Mouse (Mus musculus): ENCODE results near the gene Olfr1309.
"Not testable (repeated sequence)": the region's sequence is repeated elsewhere in the genome, so short reads cannot be mapped to it uniquely, and the experiment has no call there.

Olfr1309 gene

GRCm38 (mm10) chr2:111990181-111990580 lies at the start of gene Olfr1309:
Olfr1309 (minus strand) TSS chr2:111990281.
- DNase-seq (ENCODE audit: low spot score in 2 of 2) = no peak

- not testable (repeated sequence) for DNase-seq (ENCODE audit: low spot score in 2 of 2)
Measured at GRCm38 (mm10) chr2:112026971-112027370, 36.9 kb upstream of the Olfr1309 start.

GRCm38 (mm10) chr2:112024312-112024711 lies 34.2 kb upstream of the Olfr1309 start, which contains the start of gene Olfr1311:
Olfr1311 (minus strand) TSS chr2:112024412.
- no peak for DNase-seq (ENCODE audit: low spot score in 2 of 2)

- no peak for DNase-seq (ENCODE audit: low spot score in 2 of 2)
Measured at GRCm38 (mm10) chr2:112014900-112015299, 24.8 kb upstream of the Olfr1309 start.

GRCm38 (mm10) chr2:112012608-112013007 lies 22.5 kb upstream of the Olfr1309 start, which contains the start of gene Olfr1310:
Olfr1310 (minus strand) TSS chr2:112012708.
- DNase-seq (ENCODE audit: low spot score in 2 of 2) = no peak

GRCm38 (mm10) chr2:111964844-111965243 lies 25.2 kb downstream of the Olfr1309 start, which contains the start of gene Olfr1308:
Olfr1308 (minus strand) TSS chr2:111964944.
- DNase-seq (ENCODE audit: low spot score in 2 of 2) = no peak

GRCm38 (mm10) chr2:111949340-111949739 lies 40.7 kb downstream of the Olfr1309 start, which contains the start of gene Olfr1307:
Olfr1307 (minus strand) TSS chr2:111949440.
- DNase-seq (ENCODE audit: low spot score in 2 of 2) = no peak

Data from right cerebral cortex, postnatal 10 days (tissue).